Mouse (Mus musculus): ENCODE results near the gene Hnrnpa3. TPM values are rescaled to one million over a fixed set of nuclear protein-coding genes. Genes with fewer than 3 reads are reported as not detected.

Gene Hnrnpa3
- total and polyA plus RNA-seq, 3 experiments: 126 to 437 (median 342) TPM

DNA sequence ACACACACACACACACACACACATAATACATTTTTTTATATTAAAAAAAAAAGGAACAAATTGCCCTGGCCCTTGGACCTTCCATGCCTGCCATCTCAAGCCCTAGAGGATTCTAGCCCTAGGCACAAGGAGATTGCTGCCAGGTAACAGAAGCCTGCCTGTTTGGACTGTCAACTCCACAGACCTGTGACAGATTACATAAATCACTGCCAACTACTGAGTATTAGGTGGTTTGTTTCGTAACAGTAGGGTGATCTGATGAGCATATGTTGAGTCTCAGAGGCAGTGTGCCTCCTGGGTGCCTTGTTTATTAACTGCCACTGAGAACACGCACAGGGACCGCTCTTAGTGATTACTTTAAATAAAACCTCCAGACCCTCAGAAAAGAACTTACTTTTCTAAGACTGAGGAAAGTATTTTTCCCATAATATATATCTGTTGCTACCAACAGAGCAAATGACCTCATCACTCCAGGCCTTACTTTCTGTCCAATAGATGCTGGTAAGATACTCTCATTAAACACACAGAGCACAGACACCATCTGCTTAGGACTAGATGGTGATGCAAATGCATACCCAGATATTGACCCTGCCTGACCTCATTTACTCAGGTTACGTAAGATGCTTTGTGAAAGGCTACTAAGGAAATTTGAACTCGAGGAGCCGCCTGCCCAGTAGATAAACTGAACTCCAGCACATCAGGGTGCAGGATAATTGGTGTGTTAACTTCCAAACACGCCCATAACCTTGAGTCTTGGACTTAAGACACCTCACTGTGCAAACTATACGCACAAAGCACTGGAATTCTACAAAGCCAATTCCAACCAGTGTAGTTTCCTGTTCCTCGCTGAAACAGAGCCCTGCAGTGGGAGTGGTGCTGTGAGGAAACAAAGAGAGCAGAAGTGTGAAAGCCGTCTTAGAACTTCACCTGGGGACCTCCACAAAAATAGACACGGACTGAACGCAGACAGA lies 57.3 kb downstream of the Hnrnpa3 start:
- Histone ChIP-seq H3K79me2 (ENCODE audit: control insufficient read depth, insufficient read depth, low read length, poor library complexity) (no peaks in the 10 kb centered on the region), H3K9ac (ENCODE audit: control insufficient read depth, low read depth, low read length, poor library complexity, severe bottlenecking) (no peak overlapping the region), H3K27ac (ENCODE audit: control insufficient read depth, low read depth, low read length) (no peak overlapping the region), H3K4me3 (ENCODE audit: control insufficient read depth in 1 of 2, insufficient read depth in 1 of 2, low read depth in 2 of 2, low read length in 2 of 2) (no peak overlapping the region), H3K9me3 (replicated peaks; ENCODE audit: insufficient read depth, low read length) (no peaks in the 10 kb centered on the region), H3K4me1 (ENCODE audit: control insufficient read depth in 1 of 2, insufficient read depth in 2 of 2, low read length in 2 of 2) (no peaks in the 10 kb centered on the region), H3K36me3 (ENCODE audit: control insufficient read depth in 1 of 2, insufficient read depth in 2 of 2, low read length in 2 of 2) (no peaks in the 10 kb centered on the region), H3K27me3 (ENCODE audit: control insufficient read depth in 1 of 2, insufficient read depth in 2 of 2, low read length in 2 of 2) (peaks cover 5 to 11% of the 10 kb centered on the region in 2 experiments)
- TF ChIP-seq TCF12 (IDR thresholded peaks at IDR 0.05; ENCODE audit: low read depth, low read length): no peak
- TF ChIP-seq NELFE (IDR thresholded peaks at IDR 0.05; ENCODE audit: low read depth, low read length): no peak
- TF ChIP-seq RAD21 (IDR thresholded peaks at IDR 0.05; ENCODE audit: low read depth, low read length): no peak
- TF ChIP-seq KAT2A (conservative IDR thresholded peaks at IDR 0.05; ENCODE audit: low read depth, low read length): no peak
- TF ChIP-seq MXI1 (IDR thresholded peaks at IDR 0.05; ENCODE audit: low read depth, low read length): no peak
- no peak for TF ChIP-seq MAZ (IDR thresholded peaks at IDR 0.05; ENCODE audit: low read depth, low read length)
- DNase-seq (ENCODE audit: low read depth, low spot score): no peak

Other genes starting within 250 kb of the Hnrnpa3 start
- gene Nfe2l2, start 45.4 kb downstream of the Hnrnpa3 start, total RNA-seq (2012; rRNA removed): 33.2 and 42.1 TPM in 2 replicates
- 10 to 100 TPM in 1 of 2 experiments, not detected in 1; 59.1 TPM for gene Nfe2l2, start 45.4 kb downstream of the Hnrnpa3 start, polyA plus RNA-seq (2012; ENCODE audit: insufficient read depth in 1 of 2, insufficient read length in 2 of 2, low read depth in 1 of 2, low replicate concordance in 2 of 2, missing spikeins in 1 of 2)
- gene Agps, start 172.9 kb downstream of the Hnrnpa3 start, total RNA-seq (2012; rRNA removed): 47.8 and 49.0 TPM in 2 replicates
- gene Agps, start 172.9 kb downstream of the Hnrnpa3 start, polyA plus RNA-seq (2012; ENCODE audit: insufficient read depth in 1 of 2, insufficient read length in 2 of 2, low read depth in 1 of 2, low replicate concordance in 2 of 2, missing spikeins in 1 of 2): 10 to 100 TPM in 1 of 2 experiments, not detected in 1; 32.3 TPM